Mouse (Mus musculus) liver (tissue): Measurements from ENCODE around the gene Methig1.
A peak's percentile ranks its signal among the peaks of the same experiment; 100 is the strongest.
"Not testable (repeated sequence)": the region's sequence is repeated elsewhere in the genome, so short reads cannot be mapped to it uniquely, and the experiment has no call there.

Source experiments
- DNase-seq: peaks from one replicate; pipeline ENCODE4 v3.0.0-alpha.2; 2020; ENCODE audit warnings: mixed read lengths

The Methig1 gene

DNA sequence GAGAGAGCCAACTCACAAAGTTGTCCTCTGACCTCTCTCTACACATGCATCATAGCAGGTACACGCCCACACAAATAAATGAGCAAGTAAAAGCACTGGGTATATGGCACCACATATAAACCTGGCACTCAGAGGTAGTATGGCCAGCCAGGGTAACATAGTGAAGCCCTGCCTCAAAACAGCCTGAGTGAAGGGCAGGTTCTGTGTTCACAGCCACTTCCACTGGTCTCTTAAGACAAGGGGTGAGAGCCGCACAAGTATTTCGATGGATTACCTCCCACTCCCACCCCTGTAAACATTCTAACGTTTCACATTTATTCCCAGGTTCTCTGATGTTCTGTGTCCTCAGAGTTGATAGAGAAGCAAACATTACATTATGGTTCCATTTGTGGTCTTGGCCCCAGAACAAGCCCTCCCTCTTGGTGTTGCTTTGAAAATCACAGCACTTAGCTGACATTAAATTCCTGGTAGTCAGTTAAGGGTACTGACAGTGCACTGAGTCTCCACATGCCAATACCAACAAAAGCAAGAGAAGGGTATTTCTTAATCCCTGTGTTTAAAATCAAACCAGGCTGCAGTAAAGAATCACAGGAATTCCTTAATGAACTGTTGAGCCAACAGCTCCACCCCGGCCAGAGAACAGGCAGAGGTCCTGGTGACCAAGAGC is 11.5 kb upstream of the Methig1 start:
- not testable (repeated sequence) for DNase-seq

DNA sequence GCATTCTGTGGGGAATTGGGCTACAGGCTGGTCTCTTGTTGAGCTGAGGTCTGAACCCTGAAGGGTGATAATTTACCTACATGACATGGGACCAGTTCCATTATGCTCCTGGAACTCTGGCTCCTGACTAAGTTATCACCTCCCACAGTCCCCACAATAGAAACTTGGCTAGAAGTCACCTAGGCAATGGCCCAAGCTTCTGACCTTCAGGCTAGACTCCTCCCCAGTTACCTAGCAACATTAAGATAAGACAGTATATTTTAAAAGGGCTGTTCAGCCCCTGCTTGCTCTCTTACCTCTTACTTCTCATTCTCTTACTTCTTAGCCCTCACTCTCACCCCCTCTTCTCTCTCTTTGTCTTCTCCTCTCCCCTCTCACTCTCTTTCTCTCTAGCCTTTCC is 7.5 kb upstream of the Methig1 start:
- DNase-seq: no peak

DNA sequence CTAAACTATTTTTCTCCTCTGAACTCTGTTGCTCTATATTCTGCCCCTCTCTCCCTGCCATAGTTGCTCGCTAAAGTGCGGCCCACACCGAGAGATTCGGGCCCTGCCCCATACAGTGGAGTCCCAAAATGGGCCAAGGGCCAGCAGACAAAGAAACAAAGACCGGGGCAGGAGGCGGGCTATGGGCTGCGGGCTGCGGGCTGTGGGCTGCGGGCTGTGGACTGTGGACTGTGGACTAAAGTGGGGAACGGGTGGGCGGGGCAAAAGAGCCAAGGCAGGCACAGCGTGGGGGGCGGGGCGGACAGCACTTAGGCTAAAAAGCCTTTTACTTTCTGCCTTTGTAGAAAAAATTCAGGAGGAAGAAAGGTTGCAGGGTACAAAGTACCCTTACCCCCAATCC is 6.2 kb upstream of the Methig1 start:
- DNase-seq: peak; percentile 65

DNA sequence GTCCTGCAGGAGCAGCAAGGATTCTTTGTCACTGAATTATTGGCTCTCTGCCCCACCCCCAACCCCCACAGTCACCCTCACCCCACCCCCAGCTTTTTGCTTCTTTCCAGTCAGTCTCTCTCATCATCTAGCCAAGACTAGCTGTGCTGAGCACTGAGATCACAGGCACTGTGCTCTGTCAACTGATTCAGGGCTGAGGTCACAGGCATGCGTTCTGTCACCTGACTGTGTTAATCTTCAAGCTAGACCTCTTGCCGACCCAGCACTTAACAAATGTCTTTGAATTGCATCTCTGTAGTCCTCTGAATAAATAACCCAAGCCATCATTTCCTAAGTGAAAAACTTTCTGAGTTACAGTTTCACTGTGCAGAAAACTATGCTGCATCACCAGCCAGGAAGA is 3.5 kb upstream of the Methig1 start:
- DNase-seq: peak; percentile 11

DNA sequence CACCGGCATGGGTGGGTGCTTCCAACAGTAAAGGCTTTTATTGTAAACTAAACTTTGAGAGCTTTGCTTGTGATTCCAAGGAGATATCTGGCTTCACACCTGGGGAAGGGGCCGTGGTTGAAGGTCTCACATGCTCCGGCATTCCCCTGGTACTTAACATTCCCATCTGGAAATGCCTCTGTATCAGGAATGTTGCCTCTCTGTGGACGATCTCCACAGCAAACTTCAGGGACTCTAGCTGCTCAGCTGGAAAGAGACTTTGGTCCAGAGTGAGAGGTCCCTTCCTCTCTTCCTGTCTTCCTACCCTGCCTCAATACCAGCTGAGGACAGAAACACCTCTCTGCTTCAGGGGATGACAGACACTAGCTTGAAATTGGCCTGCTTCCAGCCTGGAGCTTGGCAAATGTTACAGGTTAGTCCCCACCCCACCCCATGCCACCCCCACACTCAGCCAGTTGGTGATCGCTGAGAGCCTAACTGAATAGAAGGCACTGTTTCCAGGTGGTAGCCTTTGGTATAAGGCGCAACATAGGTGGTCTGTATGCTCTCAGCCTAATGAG is 1.4 kb upstream of the Methig1 start:
- DNase-seq: no peak

DNA sequence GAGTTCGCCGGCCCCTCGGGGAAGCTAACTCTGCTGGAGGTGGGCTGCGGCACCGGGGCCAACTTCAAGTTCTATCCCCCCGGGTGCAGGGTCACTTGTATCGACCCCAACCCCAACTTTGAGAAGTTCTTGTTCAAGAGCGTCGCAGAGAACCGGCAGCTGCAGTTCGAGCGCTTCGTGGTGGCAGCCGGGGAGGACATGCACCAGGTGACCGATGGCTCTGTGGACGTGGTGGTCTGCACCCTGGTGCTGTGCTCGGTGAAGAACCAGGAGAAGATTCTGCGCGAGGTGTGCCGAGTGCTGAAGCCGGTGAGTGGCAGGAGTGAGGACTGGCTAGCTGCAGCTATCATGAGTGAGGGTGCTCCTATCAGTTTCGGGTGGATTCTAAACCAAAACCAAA is 450 bp downstream of the Methig1 start:
- not testable (repeated sequence) for DNase-seq

DNA sequence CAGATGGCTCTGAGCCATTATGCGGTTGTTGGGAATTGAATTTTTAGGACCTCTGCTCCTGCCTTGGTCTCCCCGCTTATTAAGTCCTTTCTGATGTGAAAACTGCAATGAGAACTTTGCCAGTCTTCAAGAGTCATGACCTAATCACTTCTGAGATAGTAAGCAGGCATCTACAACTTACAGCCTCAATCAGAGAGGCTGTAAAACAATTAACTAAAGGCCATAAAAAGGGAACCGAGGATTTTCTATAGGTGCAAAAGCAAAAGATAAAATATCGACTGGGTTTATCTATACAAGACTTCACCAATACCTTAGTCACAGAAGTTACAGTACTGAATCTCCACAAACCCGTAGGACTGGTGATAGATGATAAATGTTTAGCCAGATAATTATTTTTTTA is 2.9 kb downstream of the Methig1 start:
- no peak for DNase-seq

DNA sequence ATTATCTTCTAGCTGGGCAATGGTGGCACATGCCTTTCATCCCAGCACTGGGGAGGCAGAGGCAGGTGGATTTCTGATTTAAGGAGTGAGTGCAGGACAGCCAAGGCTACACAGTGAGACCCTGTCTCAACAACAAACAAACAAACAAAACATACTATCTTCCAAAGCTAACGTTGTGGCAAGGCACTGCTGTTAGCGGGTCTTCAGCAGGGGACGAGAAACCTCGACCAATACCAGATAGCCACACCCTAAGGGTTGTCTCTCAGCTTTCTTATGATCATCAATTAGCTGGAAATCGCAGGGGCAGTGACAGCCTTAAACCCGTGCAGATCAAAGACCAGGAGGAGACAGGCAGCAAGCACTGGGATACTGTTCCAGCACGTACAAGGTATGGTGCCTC is 11.3 kb downstream of the Methig1 start, which contains the start of gene Higd1c:
Higd1c (plus strand) TSS at position 301 of the 400 bp plus-strand sequence.
- DNase-seq: no peak

DNA sequence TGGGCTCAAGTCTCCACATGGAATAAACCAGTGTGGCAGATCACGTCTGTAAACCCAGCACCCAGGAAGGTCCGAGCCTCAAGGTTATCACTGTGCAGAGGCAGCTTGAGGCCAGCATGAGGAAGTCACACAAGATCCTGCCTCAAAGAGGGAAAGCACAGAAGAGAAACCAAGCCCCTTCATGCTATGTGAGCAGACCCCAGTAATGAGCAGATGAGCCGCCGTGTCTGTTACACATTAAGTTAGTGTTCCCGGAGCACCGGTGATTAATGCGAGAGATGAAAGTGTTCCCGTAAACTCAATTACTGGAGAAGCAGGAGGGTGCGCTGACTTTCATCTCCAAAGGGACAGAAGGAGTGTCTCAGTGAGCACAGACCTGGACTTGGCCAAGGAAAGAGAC is 13.0 kb downstream of the Methig1 start:
- not testable (repeated sequence) for DNase-seq

DNA sequence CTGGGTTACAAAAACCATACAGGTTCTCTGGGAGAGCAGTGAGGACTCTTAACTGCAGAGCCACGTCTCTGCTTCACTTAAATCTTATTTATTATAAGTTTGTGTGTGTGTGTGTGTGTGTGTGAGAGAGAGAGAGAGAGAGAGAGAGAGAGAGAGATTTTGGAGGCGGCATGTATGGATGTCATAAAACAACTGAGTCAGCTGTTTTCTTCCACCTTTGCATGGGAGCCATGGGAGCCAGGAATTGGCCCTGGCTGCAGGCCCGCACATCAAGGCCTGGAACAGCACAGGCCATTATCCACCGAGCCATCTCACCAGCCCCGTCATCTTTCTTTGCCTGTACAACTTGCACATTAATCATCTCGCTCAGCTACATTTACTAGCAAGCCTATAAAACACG is 14.2 kb downstream of the Methig1 start:
- no peak for DNase-seq

DNA sequence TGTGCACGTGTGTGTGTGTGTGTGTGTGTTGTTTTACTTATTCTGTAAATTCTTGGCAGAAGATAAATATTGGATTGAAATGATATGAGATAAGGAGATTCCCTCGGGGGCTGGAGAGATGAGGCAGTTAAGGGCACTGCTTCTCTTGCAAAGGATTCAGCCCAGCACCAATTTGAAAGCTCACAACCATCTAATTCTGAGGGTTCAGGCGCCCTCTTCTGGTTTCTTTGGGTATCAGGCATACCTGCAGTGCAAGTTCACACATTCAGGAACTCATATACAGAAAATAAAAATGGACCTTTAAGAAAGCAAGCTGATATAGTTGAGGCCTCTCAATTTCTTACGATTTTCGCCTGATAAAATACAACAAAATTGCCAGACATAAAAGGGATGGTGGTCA is 22.1 kb downstream of the Methig1 start:
- DNase-seq: peak; percentile 66

DNA sequence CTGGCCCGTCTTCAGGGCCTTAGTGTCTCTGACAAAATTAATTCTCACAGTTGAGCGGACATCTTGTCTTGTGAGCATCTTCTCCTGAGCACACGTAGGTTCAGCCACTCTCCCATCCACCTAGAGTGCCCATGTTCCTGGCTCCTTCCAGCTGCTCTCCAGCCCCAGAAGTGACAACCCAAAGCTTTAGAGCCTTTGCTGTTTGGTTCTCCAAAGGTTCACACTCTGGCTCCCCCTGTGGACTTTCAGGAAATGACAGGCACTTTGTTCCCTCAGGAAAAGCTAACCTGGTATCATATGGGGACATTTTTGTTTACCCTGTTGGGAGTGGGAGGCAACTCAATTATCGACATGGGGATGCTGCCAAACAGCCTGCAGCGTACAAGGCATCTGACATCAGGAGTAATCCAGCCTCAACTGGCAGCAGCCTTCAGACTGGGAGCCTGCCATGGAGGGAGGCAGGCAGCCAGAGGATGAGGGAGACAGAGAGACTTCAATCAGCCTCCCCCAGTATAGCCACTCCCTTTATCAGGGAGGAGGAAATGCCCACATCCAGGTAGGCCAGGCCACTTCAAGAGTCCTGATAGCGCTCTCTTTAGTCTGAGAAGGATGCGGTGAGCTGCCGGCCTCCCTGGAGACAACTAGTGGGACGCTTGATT is 25.0 kb downstream of the Methig1 start:
- DNase-seq: not testable (repeated sequence)

DNA sequence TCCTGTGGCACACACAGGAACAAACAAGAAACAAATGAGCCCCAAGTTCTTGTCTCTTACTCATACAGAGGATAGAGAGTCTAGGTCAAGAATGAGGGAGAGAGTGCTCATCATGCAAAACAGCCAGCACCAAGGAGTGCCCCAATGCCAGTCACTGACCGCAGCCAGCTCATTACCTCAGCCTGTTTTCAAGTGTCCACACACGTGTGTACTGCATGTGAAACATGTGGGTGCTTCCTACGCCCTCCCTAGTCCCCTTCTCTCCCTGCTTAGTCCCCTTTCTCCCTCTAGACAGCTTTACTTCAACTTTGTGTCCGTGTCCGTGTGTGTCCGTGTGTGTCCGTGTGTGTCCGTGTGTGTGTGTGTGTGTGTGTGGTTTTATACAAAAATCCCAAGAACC is 26.7 kb downstream of the Methig1 start:
- no peak for DNase-seq

DNA sequence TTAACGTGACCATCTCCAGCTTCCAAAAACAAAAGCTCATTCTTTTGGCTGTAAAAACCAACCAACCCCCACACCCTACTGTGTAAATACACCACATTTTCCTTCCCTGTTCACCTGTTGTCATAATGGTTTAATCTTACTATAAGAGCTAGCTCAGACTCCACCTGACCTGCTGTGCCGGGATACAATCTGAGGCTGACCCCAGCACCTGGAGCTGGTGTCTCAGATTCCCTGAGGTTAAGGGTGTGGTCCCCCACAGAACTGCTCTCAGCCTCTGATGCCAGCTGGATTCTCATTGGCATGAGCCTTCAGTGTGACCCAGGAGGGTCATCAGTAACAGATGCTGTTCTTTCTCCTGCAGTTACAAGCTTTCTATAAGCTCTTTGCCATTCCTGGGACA is 27.2 kb downstream of the Methig1 start:
- DNase-seq: no peak

DNA sequence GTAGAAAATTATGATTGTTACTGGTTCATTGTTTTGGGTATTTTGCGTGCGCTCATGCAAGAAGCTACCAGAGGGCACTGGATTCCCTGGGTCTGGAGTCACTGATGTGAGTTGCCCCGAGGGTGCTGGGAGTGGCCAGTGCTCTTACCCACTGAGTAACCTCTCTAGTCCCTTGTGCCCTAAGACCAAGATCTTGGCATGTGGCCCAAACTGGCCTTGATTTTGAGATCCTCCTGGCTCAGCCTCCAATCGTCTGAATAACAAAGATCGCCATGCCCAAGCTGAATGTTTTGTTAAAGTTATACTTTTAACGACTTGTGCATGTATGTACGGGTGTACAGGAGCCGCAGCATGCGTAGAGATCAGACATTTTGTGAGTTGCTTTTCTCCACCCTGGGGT is 32.8 kb downstream of the Methig1 start:
- DNase-seq: no peak

DNA sequence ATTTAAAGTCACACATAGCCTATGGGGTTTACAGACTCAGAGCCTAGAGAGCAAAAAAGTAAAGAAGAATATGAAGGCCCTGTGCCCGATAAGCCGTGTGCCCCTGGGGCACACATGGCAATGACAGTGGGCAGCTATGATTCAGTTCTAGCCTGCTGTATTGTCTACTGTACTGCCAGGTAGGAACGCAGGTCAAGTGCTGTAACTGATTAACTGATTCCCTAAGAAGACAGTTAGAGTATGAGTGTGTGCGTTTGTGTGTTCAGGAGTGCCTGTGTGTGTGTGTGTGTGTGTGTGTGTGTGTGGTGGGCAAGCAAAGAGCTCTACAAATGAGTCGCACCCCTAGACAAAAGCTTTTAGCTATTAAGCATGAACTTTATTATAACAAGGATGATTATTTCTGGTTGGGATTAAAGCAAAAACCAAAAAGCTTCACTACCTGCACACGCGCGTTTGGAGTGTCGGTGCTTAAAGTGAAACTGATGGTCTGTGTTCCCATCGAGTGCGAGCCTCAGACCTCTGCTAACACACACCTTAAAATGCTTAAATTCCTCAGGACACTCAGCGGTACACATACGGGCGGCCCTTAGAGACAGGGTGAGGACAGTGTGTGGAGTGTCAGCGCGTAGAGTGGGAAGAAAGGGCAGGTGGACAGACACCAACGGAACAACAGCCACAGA is 34.7 kb downstream of the Methig1 start:
- DNase-seq: no peak

DNA sequence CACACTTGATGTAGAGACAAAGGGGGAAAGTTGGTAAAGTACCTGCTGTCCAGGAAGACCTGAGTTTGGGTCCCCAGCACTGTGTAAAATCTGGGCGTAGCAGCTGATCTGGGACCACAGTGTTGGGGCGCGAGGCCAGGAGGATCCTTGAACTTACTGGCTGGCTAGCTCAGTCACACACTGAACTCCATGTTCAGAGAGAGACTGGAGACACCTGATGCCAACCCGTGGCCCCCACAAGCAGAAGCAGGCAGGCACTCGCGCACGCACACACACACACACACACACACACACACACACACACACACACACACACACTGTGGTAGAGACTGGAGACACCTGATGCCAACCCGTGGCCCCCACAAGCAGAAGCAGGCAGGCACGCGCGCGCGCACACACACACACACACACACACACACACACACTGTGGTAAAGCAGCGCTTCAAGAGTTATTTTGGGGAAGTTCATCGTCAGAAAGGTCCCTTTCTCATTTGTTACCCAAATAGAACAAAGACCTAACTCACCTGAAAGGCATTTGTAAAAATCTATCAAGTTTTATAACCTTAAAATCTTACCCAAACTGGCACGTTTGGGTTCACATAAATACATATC is 35.4 kb downstream of the Methig1 start:
- no peak for DNase-seq

DNA sequence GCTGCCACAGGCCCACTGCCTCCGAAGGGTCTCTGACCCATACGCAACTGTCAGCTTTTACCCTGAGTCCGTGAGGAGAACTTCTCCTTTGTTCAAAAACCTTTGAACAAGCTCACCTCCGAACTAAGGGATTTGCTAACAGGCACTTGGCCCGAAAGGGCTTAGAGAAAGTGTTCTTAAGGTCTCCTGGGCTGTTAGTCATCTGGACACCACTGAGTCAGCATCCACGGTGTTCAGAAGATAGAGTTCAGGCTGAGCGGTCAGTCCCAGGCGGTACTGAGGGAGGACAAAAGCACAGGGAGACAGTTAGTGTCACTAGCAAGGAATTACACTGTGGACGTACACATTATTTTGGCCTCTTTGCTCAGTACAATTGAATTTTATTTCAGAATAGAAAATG is 35.9 kb downstream of the Methig1 start:
- DNase-seq: no peak

DNA sequence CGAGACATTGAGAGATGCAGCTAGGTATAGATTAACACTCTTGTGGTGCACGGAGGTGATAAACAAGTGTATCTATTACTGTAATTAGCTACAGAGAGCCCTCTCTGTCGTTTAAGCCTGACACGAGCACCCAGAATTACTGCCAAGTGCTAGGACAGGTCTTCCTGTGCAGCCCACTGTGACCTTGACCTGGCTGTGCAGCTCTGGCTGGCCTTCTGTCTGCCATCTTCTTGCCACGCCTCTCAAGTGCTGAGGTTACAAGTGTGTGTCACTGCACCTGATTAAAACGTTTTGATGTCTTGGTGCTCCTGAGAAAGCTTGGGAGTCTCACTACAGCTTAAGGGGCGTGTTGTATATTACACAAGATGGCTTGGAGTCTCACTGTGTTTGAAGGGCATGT is 38.1 kb downstream of the Methig1 start:
- DNase-seq: no peak

DNA sequence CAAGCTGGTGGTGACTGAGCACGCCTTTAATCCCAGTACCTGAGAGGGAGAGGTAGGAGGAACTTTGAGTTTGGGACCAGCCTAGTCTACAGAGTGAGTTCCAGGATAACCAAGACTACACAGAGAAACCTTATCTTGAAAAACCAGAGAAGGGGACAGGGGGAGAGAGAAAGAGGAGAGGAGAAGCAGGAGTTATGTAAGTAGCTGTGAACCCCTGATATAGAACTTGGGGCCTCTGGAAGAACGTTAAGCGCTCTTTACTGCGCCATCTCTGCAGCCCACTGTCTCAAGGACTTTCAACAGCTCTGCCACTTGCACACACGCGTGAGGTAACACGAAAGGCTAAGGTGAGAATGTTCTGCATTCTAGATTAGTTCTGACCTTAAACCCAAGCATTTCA is 38.6 kb downstream of the Methig1 start:
- peak; percentile 59 for DNase-seq

DNA sequence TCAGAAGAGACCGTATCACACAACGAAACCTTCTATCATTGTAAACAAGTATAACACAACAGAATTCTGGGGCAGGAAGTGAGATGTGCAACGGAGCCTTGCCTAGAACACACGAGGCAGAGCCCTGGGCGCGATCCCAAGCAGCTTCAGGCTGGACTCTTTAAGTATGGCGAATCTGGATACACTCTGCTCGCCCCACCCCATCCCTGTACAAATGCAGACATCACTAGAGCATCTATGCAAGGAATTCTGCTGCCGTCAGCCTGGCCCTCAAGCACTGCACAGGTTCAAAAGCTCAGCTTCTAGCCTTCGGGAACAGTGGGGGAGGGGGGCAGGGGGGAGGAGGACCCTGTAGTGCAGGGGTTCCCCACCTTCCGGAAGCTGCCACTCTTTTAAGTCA is 40.1 kb downstream of the Methig1 start:
- DNase-seq: no peak

DNA sequence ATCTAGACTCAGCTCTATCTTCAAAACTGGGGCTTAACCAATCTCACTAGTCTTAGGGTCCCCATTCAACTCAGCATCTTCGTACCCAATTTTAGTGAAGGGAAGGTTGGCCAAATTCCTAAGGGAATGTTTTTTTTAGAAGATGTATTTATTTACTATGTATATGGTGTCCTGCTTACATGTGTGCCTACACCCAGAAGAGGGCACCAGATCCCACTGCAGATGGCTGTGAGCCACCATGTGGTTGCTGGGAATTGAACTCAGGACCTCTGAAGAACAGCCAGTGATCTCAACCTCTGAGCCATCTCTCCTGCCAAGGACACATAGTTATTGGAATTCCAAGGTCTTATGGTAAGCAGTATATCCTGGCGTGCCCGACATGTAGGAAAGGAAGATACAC is 42.6 kb downstream of the Methig1 start:
- no peak for DNase-seq

DNA sequence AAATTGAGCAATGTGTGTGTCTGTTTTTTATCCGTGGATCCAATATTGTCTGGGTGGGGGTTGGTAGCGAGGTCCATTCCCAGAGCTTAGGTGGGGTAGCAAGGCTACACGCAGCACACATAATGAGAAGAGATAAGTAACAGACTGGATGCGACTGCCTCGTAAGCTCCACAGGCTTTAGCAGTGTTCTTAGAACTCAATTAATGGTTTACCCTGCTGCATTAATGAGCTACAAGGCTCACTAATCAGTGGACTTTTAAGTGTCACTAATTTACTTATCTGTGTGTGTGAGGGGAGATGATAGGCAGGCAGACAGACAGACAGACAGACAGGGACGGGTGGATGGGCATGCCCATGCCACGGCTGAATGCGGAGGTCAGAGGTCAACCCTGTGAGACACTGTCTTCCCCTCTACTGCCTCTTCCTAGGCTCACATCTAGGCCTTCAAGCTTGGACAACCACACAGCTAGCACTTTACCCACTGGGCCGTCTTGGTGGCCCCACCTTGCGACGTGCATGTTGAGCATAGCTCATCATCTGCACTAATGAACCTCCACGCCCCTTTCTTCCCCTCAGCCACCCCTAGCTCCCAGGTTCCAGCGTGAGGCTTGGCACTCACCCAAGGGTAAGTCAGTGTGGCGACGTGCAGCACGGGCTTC is 47.8 kb downstream of the Methig1 start:
- no peak for DNase-seq
